Mouse (Mus musculus) intestine, postnatal 0 days (tissue): ENCODE results near the gene Dnlz. TPM values are rescaled to one million over a fixed set of nuclear protein-coding genes. Genes with fewer than 3 reads are reported as not detected.
A peak's percentile ranks its signal among the peaks of the same experiment; 100 is the strongest.

Experiments
- ATAC-seq: fragments of 200-750 bp; cut with Nextera tagmentation; 2 replicates; pipeline ENCODE4 v1.8.0; 2017; ENCODE audit warnings: mild to moderate bottlenecking, moderate TSS enrichment, moderate library complexity
- H3K27ac ChIP-seq: fragments of 300-500 bp; sonication (generic); 2 replicates; pipeline ENCODE4 v1.5.1; 2014; ENCODE audit warnings: mild to moderate bottlenecking, low read depth, low read length, moderate library complexity
- H3K27me3 ChIP-seq: fragments of 300-500 bp; sonication (generic); replicated peaks from 2 replicates; pipeline ENCODE4 v1.6.1; 2014; ENCODE audit warnings: low read length, mixed read lengths; ENCODE audit not compliant: control insufficient read depth, insufficient read depth
- H3K36me3 ChIP-seq: fragments of 300-500 bp; sonication (generic); 2 replicates; pipeline ENCODE4 v1.6.1; 2014; ENCODE audit warnings: mild to moderate bottlenecking, moderate library complexity; ENCODE audit not compliant: control insufficient read depth, insufficient read depth
- H3K4me1 ChIP-seq: fragments of 300-500 bp; sonication (generic); replicated peaks from 2 replicates; pipeline ENCODE4 v1.6.1; 2014; ENCODE audit warnings: antibody characterized with exemption, low read length, mixed read lengths; ENCODE audit not compliant: control insufficient read depth, insufficient read depth
- H3K4me2 ChIP-seq: fragments of 300-500 bp; sonication (generic); replicated peaks from 2 replicates; pipeline ENCODE4 v1.6.1; 2014; ENCODE audit warnings: low read depth, mild to moderate bottlenecking, moderate library complexity
- H3K4me3 ChIP-seq: fragments of 300-500 bp; sonication (generic); 2 replicates; pipeline ENCODE4 v1.5.1; 2014; ENCODE audit warnings: low read depth, low read length
- H3K9ac ChIP-seq: fragments of 300-500 bp; sonication (generic); 2 replicates; pipeline ENCODE4 v1.6.1; 2014; ENCODE audit warnings: mild to moderate bottlenecking, low read depth, low read length
- H3K9me3 ChIP-seq: fragments of 300-500 bp; sonication (generic); 2 replicates; pipeline ENCODE4 v1.6.1; 2016; ENCODE audit warnings: mixed run types; ENCODE audit not compliant: control insufficient read depth
- CTCF ChIP-seq: sonication (generic); IDR thresholded peaks from 2 replicates; pipeline ENCODE4 v1.5.1; 2016; ENCODE audit warnings: low read depth, mild to moderate bottlenecking, control low read depth, antibody characterized with exemption, moderate library complexity
- WGBS: fragments of 180-500 bp; shearing (Covaris S2); extraction: QIAGEN DNeasy Blood & Tissue Kit; methylation state at CpG from one replicate; pipeline ENCODE4 v1.1.7; 2014; 5-methylcytosine and 5-hydroxymethylcytosine counted together
- polyA plus RNA-seq: library from polyadenylated mRNA; unstranded; fragments of >200 nt; fragmentation: Nextera tagmentation; extraction: Ambion mirVana; gene quantifications from 2 replicates; pipeline ENCODE4 v1.2.1, GENCODE M21; 2015

Dnlz gene
- polyA plus RNA-seq, 1 experiment from 2014 or later: 17.0 TPM

GRCm38 (mm10) chr2:26329402-26329801 lies 22.5 kb downstream of the Dnlz start:
- Histone ChIP-seq H3K27ac (no peak overlapping the region), H3K4me2 (no peak overlapping the region)

GRCm38 (mm10) chr2:26327852-26328251 lies 24.1 kb downstream of the Dnlz start:
- H3K9ac ChIP-seq: no peak overlapping the region
- no peak overlapping the region for H3K4me3 ChIP-seq
- WGBS: 82% methylated on average over 4 of the region's 4 CpGs
- ATAC-seq: no peak
- peaks cover 39% of the 10 kb centered on the region; the same call in 1 of the 2 replicates for H3K36me3 ChIP-seq
- no peak overlapping the region for H3K4me2 ChIP-seq
- H3K9me3 ChIP-seq: no peaks in the 10 kb centered on the region
- no peak overlapping the region for H3K27ac ChIP-seq
- no peak for TF ChIP-seq CTCF
- no peaks in the 10 kb centered on the region for H3K4me1 ChIP-seq
- H3K27me3 ChIP-seq: no peaks in the 10 kb centered on the region

More at GRCm38 (mm10) chr2:26329402-26329801, 22.5 kb downstream of the Dnlz start:
- no peak for TF ChIP-seq CTCF
- Histone ChIP-seq H3K4me3 (no peak overlapping the region), H3K9me3 (no peaks in the 10 kb centered on the region), H3K4me1 (no peaks in the 10 kb centered on the region), H3K36me3 (peaks cover 27% of the 10 kb centered on the region; the same call in 1 of the 2 replicates), H3K9ac (no peak overlapping the region), H3K27me3 (no peaks in the 10 kb centered on the region)
- ATAC-seq: peak; percentile 60
- WGBS: 66% methylated on average over 8 of the region's 8 CpGs

- peaks cover 39% of the 10 kb centered on the region; the same call in 1 of the 2 replicates for H3K36me3 ChIP-seq
Observed at GRCm38 (mm10) chr2:26325386-26326181, 26.3 kb downstream of the Dnlz start.

GRCm38 (mm10) chr2:26324917-26325316 lies 27.0 kb downstream of the Dnlz start:
- TF ChIP-seq CTCF: peak; percentile 75
- no peak for ATAC-seq

More at GRCm38 (mm10) chr2:26325386-26326181, 26.3 kb downstream of the Dnlz start:
- peak overlapping the region; percentile 46; the same call in 1 of the 2 replicates for H3K27ac ChIP-seq
- no peak overlapping the region for H3K4me3 ChIP-seq
- H3K27me3 ChIP-seq: no peaks in the 10 kb centered on the region
- H3K4me2 ChIP-seq: no peak overlapping the region
- peak; percentile 98 for TF ChIP-seq CTCF
- H3K4me1 ChIP-seq: no peaks in the 10 kb centered on the region
- H3K9ac ChIP-seq: no peak overlapping the region
- WGBS: 68% methylated on average over 15 of the region's 15 CpGs
- ATAC-seq: peak; percentile 70
- no peaks in the 10 kb centered on the region for H3K9me3 ChIP-seq

GRCm38 (mm10) chr2:26323589-26324325 lies 28.2 kb downstream of the Dnlz start:
- ATAC-seq: no peak
- H3K4me3 ChIP-seq: no peak overlapping the region
- H3K27ac ChIP-seq: no peak overlapping the region
- 88% methylated on average over 13 of the region's 13 CpGs for WGBS
- H3K27me3 ChIP-seq: no peaks in the 10 kb centered on the region
- no peaks in the 10 kb centered on the region for H3K4me1 ChIP-seq
- no peak overlapping the region for H3K9ac ChIP-seq
- H3K9me3 ChIP-seq: no peaks in the 10 kb centered on the region
- H3K36me3 ChIP-seq: peaks cover 39% of the 10 kb centered on the region; the same call in 1 of the 2 replicates
- no peak overlapping the region for H3K4me2 ChIP-seq
- no peak for TF ChIP-seq CTCF

More at GRCm38 (mm10) chr2:26324917-26325316, 27.0 kb downstream of the Dnlz start:
- WGBS: 82% methylated on average over 2 of the region's 2 CpGs
- Histone ChIP-seq H3K4me1 (no peaks in the 10 kb centered on the region), H3K27ac (no peak overlapping the region), H3K9me3 (no peaks in the 10 kb centered on the region), H3K36me3 (peaks cover 39% of the 10 kb centered on the region; the same call in 1 of the 2 replicates), H3K4me3 (no peak overlapping the region), H3K27me3 (no peaks in the 10 kb centered on the region), H3K9ac (no peak overlapping the region), H3K4me2 (no peak overlapping the region)
